Mouse (Mus musculus): Measurements from ENCODE around the gene Plagl1.

Gene Plagl1

DNA sequence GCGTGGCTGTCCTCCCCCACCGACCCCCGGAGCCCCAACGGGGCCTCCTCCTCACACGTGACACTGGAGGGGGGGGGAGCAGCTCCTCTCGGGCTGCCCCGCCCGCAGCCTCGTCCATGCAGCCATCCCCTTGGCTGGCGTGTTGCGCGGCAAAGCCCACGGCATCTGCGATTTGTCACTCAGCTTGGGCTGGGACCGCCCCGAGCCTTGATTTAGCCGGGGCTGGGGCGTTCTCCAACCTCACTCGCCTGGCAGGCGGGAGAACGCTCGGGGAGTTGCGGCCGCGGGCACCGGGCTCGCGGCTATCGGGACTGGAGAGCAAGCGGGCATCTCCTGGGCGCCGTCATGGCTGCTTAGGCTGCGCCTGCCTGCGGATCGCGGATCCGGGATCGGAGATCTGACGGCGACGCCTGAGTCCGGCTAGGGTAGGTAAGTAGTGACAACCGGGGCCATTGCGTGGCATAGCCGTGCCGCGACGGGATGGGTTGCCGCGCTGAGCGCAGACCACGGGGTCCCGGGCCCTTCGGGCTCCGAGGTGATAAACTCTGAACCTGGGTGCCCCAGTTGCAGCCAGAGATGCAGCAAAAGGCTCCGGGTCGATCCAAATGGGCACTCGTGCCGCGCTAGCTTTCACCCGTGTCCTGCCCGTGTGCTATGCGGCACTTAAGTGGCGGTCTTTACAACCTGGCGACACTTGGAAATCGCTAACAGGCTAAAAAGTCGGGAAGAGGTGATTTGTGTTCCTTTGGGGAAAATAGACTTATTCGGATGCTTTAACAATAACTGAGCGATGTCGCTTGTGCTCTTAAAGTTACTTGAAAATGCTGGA lies 30.5 kb downstream of the Plagl1 start:
- DNase-seq (ENCODE audit: low spot score): peak; percentile 83

DNA sequence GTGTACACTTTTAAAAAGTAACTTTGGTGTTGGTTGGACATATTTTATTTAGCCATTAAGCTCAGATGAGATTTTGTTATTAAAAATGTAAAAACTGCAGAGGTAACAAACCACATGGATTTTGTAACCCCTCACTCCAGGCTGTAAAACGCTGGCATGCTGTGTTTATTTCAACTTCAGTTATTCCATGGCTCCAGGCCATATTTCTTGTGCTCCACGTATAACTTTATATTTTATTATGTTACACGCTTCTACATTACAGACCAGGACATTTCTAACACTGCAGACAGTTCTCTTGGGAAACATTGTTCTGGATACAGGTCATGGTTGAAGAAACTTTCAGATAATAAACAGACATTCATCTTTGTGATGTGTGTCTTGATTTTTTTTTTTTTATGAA lies 32.7 kb downstream of the Plagl1 start:
- DNase-seq (ENCODE audit: low spot score): no peak

DNA sequence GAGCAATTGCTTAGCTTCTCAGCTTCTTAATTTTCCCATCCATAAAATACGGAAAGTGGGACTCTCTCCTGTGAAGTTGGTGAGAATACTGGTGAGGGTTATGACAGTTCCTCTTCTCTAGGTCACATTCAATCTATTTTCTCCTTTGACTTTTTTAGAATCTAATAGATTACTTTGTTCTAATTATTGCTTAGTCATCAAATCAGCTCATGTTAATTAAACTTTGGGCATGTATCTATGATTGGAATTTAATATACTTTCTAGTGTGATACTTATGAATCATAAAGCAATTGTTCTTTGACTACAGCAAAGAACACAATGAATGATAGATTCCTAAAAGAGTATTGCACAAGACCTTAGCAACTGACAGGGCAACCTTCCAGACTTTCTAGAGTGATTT lies 38.6 kb downstream of the Plagl1 start:
- no peak for DNase-seq (ENCODE audit: low spot score)

DNA sequence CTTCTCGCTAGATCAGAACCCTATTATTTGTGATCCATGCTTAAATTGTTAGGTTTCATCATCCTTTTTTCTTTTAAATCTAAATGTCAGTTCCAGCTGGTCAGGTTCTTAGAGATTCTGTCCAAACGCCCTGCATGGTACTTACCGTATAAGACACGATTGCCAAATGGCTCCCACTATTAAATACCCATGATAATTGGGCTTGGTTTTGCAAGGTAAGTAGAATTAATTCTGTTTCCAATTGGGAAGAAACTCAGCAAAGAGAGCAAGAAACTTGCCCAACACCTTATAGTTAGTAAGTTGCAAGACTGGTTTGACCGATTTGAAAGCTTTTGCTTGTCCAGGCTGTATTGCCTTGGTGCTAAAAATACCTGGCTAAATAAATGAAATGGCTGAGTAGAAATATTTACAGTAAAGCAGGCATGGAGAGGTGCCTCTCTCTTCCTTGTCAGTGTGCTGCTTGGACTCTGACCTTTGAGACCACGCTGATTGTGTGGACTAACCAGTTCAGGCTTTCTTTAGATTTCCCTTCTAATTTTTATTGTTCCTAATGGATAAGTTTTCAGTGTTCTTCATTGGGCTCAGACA lies 39.9 kb downstream of the Plagl1 start:
- no peak for DNase-seq (ENCODE audit: low spot score)

DNA sequence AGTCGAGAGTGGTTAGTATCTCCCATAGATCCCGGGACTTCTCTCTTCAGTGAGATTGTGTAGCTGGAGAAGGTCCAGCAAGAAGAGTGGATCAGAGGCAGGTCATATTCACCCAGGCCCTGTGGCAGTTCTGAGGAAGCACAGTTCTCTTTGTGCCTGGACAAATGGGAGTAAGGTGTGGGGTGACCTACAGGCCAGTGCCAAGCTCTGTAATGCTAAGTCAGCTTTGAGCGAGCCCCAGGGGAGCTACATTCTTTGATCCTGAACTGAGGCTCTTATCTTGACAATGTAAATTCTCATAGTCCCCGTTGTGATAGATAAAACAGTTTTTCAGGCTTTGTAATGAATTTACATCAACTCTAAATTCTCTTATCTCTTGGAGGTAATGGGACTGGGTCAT lies 42.1 kb downstream of the Plagl1 start:
- no peak for DNase-seq (ENCODE audit: low spot score)

DNA sequence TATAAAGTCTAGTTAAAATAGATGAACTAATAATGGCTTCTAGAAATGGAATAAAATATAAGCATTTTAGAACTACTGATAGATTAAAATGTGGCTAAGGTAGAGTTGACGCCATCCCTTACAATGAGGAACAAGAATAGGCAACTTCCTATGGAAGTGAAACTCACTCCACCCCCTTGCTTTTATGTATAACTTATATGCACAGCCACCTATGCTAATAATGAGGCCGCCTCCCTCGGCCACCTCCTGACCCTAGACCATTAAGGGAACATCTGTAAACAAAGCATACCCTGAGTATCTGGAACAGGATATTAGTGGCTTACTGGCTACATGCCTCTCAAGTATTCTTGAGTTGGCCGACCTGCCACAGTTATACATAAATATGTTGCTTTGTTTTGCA lies 43.5 kb downstream of the Plagl1 start:
- no peak for DNase-seq (ENCODE audit: low spot score)

DNA sequence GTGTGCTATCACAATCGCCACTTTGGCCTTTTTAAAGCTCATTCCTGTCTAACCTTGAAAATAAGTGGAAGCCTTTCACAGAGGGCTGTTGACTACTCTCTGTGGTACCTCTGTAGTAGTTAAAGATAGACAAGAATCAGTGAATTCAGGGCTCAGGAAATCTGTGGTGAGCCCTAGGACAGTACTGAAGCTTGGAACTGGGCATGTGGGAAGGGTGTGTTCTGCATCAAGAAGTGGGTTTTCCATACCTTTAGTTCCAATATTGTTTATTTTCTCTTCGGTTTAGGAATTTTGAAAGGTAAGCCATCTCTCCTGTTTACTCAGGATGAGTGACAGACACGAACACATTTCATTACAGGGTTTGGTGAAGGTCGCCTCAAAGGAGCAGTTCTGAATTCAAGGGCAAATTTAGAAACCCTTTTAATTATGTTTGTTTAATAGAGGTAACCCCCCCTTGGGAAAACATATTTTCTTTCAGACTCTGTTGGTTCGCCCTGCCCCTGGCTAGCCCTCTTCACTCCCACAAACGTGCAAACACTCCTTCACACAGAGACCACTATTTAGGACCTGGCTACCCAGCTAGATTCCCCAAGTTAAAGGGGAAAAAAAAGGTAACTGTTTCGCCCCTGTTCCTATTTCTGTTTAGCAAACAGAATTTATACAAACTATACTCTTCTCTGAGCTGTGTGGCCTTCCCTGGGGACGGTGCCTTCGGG lies 46.8 kb downstream of the Plagl1 start:
- no peak for DNase-seq (ENCODE audit: low spot score)

DNA sequence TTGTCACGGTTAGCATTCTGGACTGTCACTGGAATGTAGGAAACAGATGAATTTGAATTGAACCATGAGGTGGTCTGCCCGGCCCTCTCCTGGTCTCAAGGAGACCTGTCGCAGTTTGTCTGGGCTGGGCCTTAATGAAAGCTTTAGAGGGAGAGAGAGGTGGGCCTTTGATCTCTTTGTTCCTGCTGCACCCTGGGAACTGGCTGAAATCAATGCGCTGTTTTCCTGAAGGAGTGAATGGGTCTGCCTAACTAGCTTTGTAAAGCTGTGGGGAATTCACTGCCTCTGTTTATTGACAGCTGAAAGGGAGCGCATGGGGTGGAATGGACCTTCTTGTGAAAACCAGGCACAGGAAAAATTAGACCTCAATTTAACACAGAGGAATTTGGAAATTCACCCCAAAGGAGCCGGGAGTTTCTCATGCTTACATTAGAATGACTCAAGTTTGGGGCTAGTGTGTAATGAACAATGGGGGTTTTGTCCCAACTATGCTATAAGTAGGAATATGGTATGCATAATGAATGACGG lies 47.8 kb downstream of the Plagl1 start:
- DNase-seq (ENCODE audit: low spot score): peak; percentile 85

DNA sequence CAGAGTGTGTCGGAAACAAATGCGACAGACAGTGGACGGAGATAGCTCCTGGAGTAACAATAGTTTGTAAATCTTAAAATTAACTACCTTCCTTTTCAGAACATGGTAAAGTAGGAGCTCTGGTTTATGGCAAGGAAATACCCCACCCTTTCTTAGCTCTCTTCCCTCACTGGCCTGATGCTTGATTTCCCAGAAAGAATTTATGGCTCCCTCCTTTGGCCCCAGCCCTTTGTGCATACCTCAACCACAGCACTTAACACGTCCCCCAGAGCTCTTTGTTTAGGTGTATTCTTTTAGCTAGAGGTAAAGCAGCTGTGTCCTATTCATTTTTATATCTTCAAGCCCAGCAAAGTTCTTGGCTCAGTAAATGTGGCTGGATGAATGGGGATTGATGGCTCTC lies 48.5 kb downstream of the Plagl1 start:
- peak; percentile 41 for DNase-seq (ENCODE audit: low spot score)

DNA sequence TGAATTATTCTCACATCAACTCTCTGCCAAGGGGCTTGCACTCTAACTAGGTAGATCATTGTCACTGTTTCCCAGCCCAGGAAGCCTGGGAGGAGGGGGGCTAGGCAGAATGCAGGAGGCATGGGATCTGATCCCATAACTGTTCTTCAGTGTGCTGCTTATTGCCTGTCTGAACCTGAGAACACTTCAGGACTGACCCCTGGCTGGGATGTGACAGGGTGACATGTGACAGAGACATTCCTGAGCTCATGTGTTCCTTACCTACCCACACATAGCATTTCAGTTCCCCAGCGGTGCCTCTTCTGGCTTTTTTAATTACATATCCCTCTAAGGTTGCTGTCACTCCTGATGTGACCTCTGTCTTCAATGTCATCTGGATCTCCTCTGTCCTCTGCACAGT lies 49.5 kb downstream of the Plagl1 start:
- no peak for DNase-seq (ENCODE audit: low spot score)

DNA sequence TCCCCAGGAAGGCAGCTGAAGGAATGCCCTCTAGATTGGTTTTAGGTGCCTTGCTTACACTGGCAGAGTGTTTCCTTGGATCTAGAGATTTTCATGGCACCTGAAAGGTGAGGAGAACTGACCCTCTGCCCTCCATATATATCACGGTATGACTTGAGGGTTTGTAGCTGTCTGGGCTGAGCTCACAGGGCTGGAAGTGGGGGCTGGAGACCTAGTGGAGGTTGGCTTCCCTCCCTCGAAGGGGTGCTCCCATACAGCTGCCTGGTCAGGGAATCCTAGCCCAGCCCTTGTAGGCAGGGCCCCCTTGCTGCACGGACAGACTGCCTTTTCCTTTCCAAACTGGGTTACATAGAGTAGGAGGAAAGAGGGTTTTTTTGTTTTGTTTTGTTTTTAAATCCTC lies 52.5 kb downstream of the Plagl1 start:
- DNase-seq (ENCODE audit: low spot score): no peak

DNA sequence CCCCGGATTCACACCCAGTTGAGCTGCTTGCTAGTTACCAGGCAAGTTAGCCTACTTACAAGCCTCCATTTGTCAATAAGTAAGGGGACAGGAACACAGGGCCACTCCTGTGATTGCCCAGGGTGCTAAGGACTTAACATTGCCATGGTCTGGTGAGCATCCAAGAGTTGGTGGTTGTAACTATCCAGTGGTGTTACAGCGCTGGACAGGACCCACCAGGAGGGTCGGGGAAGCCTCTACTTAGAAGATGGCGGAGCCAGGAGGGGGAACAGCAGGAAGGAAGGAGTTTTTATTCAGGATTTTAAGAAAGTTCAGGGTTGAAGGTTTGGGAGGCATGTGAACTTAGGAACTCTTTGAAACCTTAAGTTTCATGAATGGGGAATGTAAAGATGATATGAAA lies 53.3 kb downstream of the Plagl1 start:
- no peak for DNase-seq (ENCODE audit: low spot score)

DNA sequence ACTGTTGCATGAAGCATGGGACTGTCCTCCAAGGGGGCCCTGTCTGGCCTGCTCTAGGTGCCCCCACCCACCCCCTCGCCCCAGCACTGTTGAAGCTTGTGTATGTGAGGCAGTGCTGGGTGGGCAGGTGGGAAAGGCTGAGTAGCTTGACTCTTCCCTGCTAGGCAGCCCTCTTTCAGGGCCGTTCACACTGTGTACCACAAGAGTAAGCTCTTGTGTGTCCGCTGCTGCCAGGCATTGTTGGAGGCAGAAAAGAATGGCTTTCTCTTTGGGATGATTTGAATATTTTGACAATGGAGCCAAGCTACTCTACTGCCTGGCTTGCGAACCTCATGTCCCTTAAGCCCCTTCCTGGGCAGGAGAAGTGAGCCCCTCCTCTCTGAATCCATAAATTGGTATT lies 54.7 kb downstream of the Plagl1 start:
- peak; percentile 66 for DNase-seq (ENCODE audit: low spot score)

DNA sequence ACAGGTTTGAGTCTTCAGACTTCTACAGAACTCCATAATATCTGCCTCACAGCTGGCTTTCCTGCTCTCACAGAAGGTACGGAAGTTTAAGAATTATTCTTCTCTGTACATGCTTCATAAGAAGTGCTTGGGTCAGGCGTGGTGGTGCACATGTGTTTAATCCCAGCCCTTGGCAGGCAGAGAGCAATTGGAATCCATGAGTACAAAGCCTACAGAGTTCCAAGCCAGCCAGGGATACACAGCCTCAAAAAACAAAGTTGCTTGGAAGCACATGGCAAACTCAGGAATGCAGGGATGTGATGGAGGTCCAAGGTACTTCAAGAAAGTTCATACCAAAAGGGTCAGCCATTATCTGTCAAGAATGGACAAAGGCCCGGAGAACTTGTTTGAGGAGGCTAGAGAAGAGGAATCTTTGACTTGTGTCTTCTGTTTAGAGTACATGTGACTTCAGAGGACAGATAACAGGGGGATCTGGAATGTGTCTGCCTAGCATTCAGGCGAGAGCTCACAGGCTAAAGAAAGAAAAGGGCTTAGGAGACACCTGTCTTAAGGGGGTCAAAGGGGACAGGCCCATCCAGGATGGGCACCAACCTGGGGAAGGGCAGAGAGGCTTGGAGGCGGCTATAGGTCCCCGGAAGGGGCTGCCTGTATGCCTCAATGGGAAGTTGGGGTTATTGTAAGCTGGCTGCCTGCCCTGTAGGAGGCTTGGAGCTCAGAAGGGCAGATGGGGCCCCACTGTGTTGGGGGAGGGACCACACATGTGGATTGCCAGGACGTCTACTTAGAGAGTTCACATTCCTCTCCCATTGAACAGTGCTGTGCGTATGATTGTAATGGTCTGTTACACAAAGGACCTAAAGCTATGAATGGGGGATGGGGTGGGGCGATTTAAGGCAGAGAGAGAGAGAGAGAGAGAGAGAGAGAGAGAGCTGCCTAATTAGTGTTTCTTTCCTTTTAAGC lies 56.7 kb downstream of the Plagl1 start:
- peak; percentile 81 for DNase-seq (ENCODE audit: low spot score)

DNA sequence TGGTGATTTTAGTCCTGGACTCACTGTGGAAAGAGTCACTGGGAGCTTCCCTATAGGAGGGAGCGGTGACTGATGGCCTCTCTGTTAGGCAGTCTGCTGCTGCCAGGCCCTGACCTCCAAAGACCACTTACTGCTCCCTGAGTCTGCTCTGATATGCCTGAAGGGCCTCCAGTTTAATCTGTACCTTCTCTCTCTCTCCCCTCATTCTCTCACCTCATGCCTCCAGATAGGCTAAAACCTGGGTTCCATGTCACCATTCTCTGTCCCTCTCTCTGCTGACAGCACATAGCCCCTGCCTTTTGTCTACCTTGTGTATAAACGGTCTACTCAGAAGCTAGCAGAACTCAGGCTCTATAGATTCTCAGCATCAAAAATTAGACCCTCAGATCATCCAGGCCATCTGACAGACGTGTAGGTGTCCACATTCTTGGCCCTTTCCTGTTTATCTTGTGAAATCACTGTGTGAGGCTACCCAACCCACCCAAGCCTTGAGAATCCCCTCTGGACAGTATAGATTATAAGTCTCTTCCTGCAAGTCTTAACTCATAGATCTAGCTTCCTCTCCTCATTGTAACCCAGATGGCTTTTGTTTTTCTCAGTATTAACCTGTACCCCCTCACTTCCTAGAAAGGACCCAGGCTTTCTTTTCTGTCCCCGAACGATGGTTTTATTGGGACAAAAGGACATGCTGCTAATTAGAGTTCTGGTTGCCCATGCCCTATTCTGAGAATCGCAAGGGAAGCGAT lies 57.9 kb downstream of the Plagl1 start:
- DNase-seq (ENCODE audit: low spot score): peak; percentile 38

DNA sequence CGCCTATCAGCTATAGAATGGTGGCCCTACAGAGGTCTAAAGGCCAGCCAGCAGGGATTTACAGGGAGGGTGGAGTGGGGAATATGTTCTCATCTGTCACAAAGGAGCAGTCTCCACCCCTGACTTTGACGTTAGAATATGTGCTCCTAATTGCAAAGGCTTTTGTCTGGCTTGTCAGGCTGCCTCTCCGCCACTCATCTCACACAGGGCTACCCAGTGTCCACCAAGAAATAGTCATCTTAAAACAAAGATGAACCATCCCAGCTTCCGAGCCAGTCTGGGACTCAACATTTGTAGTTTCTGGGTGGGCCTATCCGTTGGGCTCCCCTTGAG lies 58.4 kb downstream of the Plagl1 start:
- DNase-seq (ENCODE audit: low spot score): peak; percentile 78

DNA sequence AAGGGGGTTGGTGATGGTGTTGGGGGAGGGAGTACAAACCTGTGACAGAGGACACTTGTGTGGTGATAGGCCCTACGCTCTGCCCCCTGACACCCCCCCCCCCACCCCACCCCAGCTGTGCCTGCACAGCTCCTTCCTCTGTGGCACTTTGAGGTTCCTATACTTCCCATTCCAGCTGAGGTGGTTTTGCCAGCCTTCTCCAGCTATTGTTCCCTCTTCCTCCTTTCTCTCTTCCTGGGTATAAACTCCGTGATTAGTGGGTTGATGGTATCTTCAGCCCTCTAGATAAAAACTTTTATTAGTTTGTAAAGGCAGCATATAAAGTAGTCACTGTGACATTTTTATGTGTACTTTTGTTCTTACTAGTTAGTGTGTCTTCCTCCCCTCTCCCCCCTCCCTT lies 59.0 kb downstream of the Plagl1 start:
- no peak for DNase-seq (ENCODE audit: low spot score)

DNA sequence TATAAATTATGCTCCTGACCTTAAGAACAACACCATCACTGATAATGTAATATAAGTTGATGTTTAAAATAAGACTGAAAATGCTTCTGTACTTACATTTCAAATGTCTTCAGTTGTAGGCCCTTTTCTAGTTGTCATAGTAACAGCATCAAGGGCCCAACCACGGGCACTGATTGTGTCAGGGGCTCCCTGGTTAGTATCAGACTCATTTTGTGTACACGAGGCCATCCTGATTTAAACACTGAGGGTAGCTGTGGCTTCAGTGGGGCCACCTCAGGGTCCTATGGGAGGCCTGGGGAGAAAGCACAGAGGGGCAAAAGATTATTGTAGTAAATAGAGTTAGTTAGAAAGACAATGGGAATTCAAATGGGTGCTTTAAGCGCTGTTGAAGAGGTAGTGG lies 65.5 kb downstream of the Plagl1 start:
- no peak for DNase-seq (ENCODE audit: low spot score)

DNA sequence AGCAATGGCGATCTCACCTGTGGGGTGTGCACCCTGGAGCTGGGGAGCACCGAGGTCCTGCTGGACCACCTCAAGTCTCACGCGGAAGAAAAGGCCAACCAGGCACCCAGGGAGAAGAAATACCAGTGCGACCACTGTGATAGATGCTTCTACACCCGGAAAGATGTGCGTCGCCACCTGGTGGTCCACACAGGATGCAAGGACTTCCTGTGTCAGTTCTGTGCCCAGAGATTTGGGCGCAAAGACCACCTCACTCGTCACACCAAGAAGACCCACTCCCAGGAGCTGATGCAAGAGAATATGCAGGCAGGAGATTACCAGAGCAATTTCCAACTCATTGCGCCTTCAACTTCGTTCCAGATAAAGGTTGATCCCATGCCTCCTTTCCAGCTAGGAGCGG lies 67.0 kb downstream of the Plagl1 start:
- peak; percentile 60 for DNase-seq (ENCODE audit: low spot score)

DNA sequence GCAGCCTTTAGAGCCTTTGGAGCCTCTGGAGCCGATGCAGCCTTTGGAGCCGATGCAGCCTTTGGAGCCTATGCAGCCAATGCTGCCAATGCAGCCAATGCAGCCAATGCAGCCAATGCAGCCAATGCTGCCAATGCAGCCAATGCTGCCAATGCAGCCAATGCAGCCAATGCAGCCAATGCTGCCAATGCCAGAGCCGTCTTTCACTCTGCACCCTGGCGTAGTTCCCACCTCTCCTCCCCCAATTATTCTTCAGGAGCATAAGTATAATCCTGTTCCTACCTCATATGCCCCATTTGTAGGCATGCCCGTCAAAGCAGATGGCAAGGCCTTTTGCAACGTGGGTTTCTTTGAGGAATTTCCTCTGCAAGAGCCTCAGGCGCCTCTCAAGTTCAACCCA lies 67.6 kb downstream of the Plagl1 start:
- no peak for DNase-seq (ENCODE audit: low spot score)

DNA sequence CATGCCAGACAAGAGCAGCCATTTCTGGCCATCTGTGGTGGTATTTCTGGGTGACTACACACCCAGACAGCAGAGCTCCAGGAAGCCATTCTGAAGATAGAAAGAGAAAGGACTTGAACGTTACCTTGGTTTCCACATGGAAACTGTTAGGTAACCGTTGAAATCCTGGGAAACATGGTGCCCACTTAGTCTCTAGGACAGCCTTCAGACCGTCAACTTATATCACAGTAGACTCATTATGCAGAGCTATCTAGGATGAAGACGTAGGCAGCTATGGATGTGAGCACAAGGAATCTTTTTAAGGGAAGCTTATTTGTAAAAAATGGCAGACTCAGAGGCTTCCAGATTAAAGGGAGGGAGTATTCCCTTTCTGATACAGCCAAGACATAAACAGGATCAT lies 73.5 kb downstream of the Plagl1 start:
- DNase-seq (ENCODE audit: low spot score): no peak

Measured in embryo, embryonic 10 days (tissue).